Mouse (Mus musculus) heart, adult 8-10 months (tissue): ENCODE data around the gene Serinc2. TPM values are rescaled to one million over a fixed set of nuclear protein-coding genes. Genes with fewer than 3 reads are reported as not detected.

Experiments
- total RNA-seq, 4 experiments: library from RNA; stranded (reverse); gene quantifications; 2 replicates each; pipeline ENCODE4 v1.2.4; 2022

Serinc2 gene
- total RNA-seq, 4 experiments from 2014 or later = 1.9 to 3.7 (median 2.6) TPM

Other genes with a start within 250 kb of the Serinc2 start
- 1 to 10 TPM; 3.6 to 8.0 (median 4.8) TPM for gene Col16a1, start 231.4 kb downstream of the Serinc2 start, total RNA-seq
- 10 to 100 TPM; 31.1 to 42.7 (median 38.2) TPM for gene Pef1, start 176.6 kb downstream of the Serinc2 start, total RNA-seq
- gene Hcrtr1, start 139.8 kb downstream of the Serinc2 start, total RNA-seq = not detected
- gene Tinagl1, start 104.1 kb downstream of the Serinc2 start, total RNA-seq = 10 to 100 TPM; 44.8 to 57.2 (median 49.5) TPM
- not detected for gene Gm853, start 56.8 kb downstream of the Serinc2 start, total RNA-seq
- gene Fabp3, start 29.4 kb upstream of the Serinc2 start, total RNA-seq = 1,000 to 10,000 TPM; 6,025 to 7,484 (median 6,750) TPM
- gene Gm10570, start 29.5 kb upstream of the Serinc2 start, total RNA-seq = under 1 TPM in 1 of 4 experiments, not detected in 3; 0.91 TPM
- 10 to 100 TPM; 24.2 to 35.4 (median 29.0) TPM for gene Zcchc17, start 80.7 kb upstream of the Serinc2 start, total RNA-seq
- 10 to 100 TPM; 12.8 to 17.2 (median 16.7) TPM for gene Snrnp40, start 80.9 kb upstream of the Serinc2 start, total RNA-seq